Mouse (Mus musculus) cerebellum, adult 18-20 months (tissue): ENCODE measurements around the gene Agap2.

Experiments used
- DNase-seq, 2 experiments: peaks; one replicate each; pipeline ENCODE4 v3.0.0; 2021

Agap2 gene

GRCm38 (mm10) chr10:127078001-127078676, 3.1 kb downstream of the Agap2 start:
- DNase-seq = peak in 1 of 2 experiments; percentile 27

DNA sequence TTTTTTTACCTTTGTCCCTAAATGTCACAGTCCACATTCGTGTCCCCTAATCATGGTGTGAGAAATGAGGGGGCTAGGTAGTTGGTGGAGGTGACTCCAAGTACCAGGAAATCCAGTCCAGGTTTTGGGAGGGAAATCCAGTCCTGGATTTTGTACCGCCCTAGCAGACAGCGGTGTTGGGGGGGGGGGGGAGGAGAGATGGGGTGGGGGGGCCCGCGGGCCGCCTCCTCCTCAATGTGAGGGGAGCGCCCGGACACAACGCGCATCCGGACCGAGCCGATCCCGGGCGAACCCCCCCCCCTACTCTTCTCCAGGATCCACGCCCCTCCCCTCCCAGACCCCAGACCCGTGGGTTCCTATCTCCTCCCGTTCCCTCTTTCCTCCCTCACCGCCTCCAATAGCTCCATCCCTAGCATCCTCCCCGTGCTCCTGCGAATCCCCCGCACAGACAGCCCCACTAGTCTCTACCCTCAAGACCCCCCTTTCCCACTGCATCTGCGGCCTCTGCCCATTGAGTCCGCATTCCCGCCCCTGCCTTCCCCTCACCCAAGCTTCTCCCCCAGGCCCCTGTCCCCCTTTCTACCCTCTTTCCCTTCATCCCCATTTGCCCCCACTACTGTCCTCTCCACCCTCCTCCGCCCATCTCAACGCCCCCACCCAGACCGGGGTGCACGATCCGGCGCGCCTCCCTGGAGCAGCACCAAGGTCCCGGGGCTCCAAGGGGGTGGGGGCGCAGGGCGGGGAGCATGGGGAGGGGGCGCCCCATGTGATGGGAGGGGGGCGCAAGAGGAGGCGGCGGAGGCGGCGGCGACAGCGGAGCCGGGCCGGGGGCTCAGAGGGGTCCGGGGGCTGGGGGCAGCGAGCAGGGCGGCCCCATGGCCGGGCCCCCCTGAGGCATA, 3.8 kb downstream of the Agap2 start:
- peak; percentile 77 to 81 for DNase-seq

DNA sequence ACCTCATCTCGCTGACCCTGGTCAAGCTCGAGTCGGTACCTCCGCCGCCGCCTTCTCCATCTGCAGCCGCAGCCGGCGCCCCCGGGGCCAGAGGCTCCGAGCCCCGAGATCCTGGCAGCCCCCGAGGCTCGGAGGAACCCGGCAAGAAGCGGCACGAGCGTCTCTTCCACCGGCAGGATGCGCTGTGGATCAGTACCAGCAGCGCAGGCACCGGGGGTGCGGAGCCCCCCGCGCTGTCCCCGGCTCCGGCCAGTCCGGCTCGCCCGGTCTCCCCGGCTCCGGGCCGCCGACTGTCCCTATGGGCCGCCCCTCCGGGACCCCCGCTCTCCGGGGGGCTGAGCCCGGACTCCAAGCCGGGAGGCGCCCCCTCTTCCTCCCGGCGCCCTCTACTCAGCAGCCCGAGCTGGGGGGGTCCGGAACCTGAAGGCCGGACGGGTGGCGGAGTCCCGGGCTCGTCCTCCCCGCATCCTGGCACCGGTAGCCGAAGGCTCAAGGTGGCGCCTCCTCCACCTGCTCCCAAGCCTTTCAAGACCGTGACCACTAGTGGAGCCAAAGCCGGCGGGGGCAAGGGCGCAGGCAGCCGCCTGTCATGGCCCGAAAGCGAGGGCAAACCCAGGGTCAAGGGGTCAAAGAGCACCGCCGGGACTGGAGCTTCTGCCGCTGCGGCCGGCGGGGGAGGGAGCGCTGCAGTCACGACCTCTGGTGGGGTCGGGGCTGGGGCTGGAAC, 4.7 kb downstream of the Agap2 start:
- DNase-seq = peak; percentile 69 to 78

- DNase-seq = peak; percentile 71 to 78
These were observed 6.1 kb downstream of the Agap2 start for GRCm38 (mm10) chr10:127080901-127081780.

- peak in 1 of 2 experiments; percentile 30 for DNase-seq
These were observed 7.0 kb downstream of the Agap2 start for GRCm38 (mm10) chr10:127081996-127082620.

- peak in 1 of 2 experiments; percentile 45 for DNase-seq
These were observed 8.3 kb downstream of the Agap2 start for GRCm38 (mm10) chr10:127083292-127083914.

GRCm38 (mm10) chr10:127083915-127084306, 8.8 kb downstream of the Agap2 start:
- peak; percentile 50 to 63 for DNase-seq

DNA sequence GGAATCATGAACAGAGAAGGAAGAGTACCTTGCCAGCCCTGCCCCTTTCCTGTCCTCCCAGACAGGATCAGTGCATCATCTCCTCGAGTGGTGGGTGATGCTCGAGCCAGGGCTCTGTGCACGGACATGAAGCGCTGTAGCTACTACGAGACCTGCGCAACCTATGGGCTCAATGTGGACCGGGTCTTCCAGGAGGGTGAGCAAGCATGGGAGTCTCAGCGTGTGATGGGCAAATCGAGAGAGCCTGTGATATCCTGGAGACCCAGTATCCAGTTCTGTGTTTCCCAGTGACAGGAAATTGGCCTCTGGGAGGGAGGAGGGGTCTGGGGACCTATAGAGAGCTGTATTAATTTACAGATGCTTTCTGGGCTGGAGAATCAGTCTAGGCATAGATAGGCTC, 10.0 kb downstream of the Agap2 start:
- DNase-seq = no peak

DNA sequence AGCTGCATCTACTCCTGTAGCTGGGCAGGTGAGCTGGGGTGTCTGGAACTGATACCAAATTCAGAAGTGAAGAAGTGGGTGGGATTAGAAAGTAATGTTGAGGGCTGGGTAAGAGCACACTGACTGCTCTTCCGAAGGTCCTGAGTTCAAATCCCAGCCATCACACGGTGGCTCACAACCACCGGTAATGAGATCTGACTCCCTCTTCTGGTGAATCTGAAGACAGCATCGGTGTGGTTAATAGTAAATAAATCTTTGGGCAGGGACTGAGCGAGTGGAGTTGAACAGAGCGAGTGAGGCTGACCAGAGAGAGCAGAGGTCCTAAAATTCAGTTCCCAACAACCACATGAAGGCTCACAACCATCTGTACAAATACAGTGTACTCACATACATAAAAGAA, 10.5 kb downstream of the Agap2 start:
- no peak for DNase-seq

- no peak for DNase-seq
These were observed 15.7 kb downstream of the Agap2 start for GRCm38 (mm10) chr10:127090560-127091411.

DNA sequence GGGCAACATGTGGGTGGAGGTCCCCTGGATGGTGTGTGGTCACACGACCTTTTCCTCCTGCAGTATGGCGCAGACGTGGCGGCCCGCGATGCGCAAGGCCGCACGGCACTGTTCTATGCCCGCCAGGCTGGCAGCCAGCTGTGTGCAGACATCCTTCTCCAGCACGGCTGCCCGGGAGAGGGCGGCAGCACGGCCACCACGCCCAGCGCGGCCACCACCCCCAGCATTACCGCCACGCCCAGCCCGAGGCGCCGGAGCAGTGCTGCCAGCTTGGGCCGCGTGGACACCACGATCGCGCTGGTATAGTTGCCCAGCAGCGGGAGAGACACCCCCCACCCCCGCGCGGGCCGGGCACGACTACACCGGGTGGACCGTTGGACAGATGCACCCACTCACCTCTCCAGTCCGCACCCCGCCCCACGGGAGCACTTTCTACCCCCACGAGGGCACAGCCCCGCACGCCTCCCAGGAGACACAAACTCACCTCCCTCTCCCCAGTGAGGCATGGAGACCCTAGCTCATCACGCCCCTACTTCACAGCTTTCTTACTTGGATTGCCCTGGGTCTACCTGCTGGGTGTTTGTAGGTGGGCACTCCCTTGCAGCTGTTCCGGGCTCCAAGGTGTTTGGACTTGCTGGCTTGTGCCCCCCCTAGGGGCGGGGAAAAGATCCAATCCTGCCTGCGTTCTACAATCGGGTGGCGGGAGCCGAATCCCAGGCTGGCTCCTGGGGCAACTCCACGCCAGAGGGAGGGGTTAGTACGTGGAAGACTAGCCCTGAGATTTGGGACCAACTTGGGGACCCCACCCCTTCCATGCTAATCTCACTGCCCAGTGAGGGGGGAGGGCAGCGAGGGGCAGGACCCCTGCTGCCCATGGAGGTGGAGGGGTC, 16.7 kb downstream of the Agap2 start:
- peak in 1 of 2 experiments; percentile 27 for DNase-seq

GRCm38 (mm10) chr10:127092742-127093141, 17.7 kb downstream of the Agap2 start:
- peak in 1 of 2 experiments; percentile 5 for DNase-seq

DNA sequence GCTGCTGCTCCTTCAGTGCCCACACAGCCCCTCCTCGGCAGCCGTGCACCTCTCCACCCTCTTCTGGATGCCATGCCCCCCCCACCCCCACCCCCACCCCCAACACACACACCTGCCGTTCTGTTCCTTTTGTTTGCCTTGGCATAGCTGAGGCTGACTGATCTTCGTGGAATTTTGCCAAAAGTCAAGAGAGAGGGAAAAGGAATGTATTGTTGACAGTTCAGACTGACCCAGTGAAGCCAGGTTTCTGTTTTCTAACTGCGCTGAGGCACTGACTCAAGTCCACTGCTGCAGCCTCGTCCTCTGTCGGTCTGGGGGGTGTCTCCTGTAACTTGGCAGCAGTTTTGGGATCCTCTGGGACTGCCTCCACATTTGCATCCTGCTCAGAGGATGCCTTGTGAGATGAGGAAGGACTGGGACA, 19.3 kb downstream of the Agap2 start:
- peak in 1 of 2 experiments; percentile 51 for DNase-seq

DNA sequence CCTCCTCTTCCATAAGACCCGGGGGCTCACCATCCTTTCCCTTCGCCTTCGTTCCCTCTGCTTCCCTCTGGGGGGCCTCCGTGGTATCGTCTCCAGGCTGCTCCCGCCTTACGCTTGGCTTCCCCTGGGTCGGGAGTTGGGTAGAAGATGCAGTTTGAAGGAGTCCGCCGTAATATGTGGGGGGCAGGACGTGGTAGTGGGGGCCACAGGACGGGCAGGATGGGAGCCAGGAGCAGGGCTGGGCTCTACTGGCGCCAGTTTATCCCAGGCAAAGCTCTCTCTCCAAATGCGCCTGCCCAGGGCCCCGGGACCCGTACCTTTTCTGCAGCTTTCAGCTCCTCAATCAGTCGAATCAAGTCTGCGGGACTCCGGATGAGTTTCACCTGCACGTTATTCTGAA, 23.4 kb downstream of the Agap2 start:
- no peak for DNase-seq

- DNase-seq = no peak
These were observed 24.1 kb downstream of the Agap2 start for GRCm38 (mm10) chr10:127099191-127099590.

DNA sequence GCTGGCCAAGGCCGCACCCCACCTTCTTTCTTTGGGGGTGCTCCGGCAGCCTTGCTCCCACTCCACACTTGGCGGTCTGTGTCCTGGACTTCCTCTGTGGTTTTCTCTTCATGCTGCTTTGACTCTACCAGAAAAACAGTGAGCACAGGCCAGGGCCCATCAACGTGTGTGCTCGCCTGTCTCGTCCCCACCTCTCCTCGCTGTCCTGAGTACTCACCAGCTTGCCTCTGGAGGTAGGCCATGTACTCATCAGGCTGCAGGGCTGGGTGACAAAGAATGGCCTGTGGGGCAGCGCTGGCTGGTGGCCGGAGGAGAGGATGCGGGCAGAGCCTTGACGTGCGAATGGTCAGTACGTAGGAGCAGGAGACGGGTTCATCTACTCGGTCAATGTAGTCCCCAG, 24.8 kb downstream of the Agap2 start:
- DNase-seq = no peak

- no peak for DNase-seq
These were observed 25.3 kb downstream of the Agap2 start for GRCm38 (mm10) chr10:127100414-127100813.

- no peak for DNase-seq
These were observed 26.1 kb downstream of the Agap2 start for GRCm38 (mm10) chr10:127101151-127101550.

GRCm38 (mm10) chr10:127103631-127104030, 28.5 kb downstream of the Agap2 start:
- DNase-seq = no peak
